Mouse (Mus musculus): Measurements from ENCODE around the gene Gm9040. TPM values are rescaled to one million over a fixed set of nuclear protein-coding genes. Genes with fewer than 3 reads are reported as not detected.
"Not testable (repeated sequence)": the region's sequence is repeated elsewhere in the genome, so short reads cannot be mapped to it uniquely, and the experiment has no call there.

Gm9040 gene
- polyA plus RNA-seq, 1 experiment from 2014 or later = not detected

DNA sequence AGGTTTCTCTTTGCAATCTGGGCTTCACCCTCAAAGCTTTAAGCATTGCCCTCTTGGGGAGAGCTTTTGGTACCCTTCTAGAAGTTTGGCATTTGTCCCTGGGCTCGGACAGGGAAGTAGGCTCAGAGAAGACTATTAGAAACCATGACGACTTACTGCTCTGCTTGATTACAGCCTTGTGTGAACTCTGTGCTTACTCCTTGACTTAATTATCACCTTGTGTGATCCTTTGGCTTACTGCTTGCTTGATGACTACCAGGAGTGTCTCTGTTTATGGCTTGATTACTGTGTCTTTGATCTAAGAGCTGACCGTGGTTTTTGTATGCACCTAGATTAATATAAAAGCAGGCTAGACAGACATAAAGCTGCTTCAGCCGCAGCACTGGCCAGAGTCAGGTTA is 48.7 kb downstream of the Gm9040 start:
- ATAC-seq (ENCODE audit: low FRiP score); H3K27me3 ChIP-seq; H3K4me1 ChIP-seq; H3K9me3 ChIP-seq (replicated peaks); H3K9ac ChIP-seq; H3K4me2 ChIP-seq (replicated peaks); H3K36me3 ChIP-seq; H3K4me3 ChIP-seq; H3K27ac ChIP-seq: not testable (repeated sequence)
- WGBS = no CpG with 5 or more reads among the region's 4 CpGs

Other genes starting within 250 kb of the Gm9040 start
- gene Mdm1, start 185.2 kb downstream of the Gm9040 start, polyA plus RNA-seq (2016; fragmentation: Nextera tagmentation; extraction: Ambion mirVana) = 49.8 and 50.7 TPM in 2 replicates
- gene Il22, start 122.0 kb downstream of the Gm9040 start, polyA plus RNA-seq (2016; fragmentation: Nextera tagmentation; extraction: Ambion mirVana) = not detected in 2 replicates
- 0.10 and 0.21 TPM in 2 replicates for gene Gm32717, start 86.2 kb downstream of the Gm9040 start, polyA plus RNA-seq (2016; fragmentation: Nextera tagmentation; extraction: Ambion mirVana)
- gene Gm32802, start 68.3 kb downstream of the Gm9040 start, polyA plus RNA-seq (2016; fragmentation: Nextera tagmentation; extraction: Ambion mirVana) = 0.10 and 0.21 TPM in 2 replicates
- gene Iltifb, start 31.9 kb downstream of the Gm9040 start, polyA plus RNA-seq (2016; fragmentation: Nextera tagmentation; extraction: Ambion mirVana) = not detected in 2 replicates
- gene Gm9044, start 5.4 kb upstream of the Gm9040 start, polyA plus RNA-seq (2016; fragmentation: Nextera tagmentation; extraction: Ambion mirVana) = not detected in 2 replicates
- 0.16 TPM in 1 of 2 replicates, not detected in the other for gene Gm9045, start 10.9 kb upstream of the Gm9040 start, polyA plus RNA-seq (2016; fragmentation: Nextera tagmentation; extraction: Ambion mirVana)
- gene Gm9046, start 16.3 kb upstream of the Gm9040 start, polyA plus RNA-seq (2016; fragmentation: Nextera tagmentation; extraction: Ambion mirVana) = not detected in 2 replicates
- not detected in 2 replicates for gene Gm9048, start 21.7 kb upstream of the Gm9040 start, polyA plus RNA-seq (2016; fragmentation: Nextera tagmentation; extraction: Ambion mirVana)
- 0.16 TPM in 1 of 2 replicates, not detected in the other for gene Gm9049, start 27.1 kb upstream of the Gm9040 start, polyA plus RNA-seq (2016; fragmentation: Nextera tagmentation; extraction: Ambion mirVana)
- not detected in 2 replicates for gene Ifng, start 114.1 kb upstream of the Gm9040 start, polyA plus RNA-seq (2016; fragmentation: Nextera tagmentation; extraction: Ambion mirVana)